Mouse (Mus musculus) neural tube, embryonic 10.5 days (tissue): ENCODE results near the gene Adra2c.

Experiments used
- DNase-seq: peaks from one replicate; pipeline ENCODE4 v3.0.0-alpha.2; 2017; ENCODE audit warnings: low spot score; ENCODE audit errors: extremely low spot score

Adra2c gene

DNA sequence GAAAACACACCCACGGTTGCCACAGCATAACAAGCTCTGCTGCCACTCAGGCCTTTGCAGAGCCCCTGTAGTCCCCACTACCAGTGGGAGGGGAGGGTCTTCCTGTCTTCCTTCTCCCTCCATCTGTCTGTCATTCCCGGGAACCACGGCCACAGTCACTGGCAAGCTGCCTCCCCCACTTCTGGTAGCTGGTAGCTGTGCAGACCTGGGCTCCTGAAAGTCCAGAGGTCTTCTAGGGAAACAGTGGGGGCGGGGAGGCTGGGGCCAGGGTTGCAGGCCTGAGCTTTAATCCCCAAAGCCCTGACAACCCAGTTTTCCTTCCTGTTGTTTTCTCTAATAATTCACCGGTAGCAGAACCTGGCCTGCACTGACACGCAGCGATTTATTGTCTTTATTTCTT, 31.7 kb downstream of the Adra2c start:
- DNase-seq: no peak

- no peak for DNase-seq
Observed at GRCm38 (mm10) chr5:35311738-35312250, 33.7 kb downstream of the Adra2c start.

GRCm38 (mm10) chr5:35313231-35313821, 35.2 kb downstream of the Adra2c start:
- peak; percentile 42 for DNase-seq

DNA sequence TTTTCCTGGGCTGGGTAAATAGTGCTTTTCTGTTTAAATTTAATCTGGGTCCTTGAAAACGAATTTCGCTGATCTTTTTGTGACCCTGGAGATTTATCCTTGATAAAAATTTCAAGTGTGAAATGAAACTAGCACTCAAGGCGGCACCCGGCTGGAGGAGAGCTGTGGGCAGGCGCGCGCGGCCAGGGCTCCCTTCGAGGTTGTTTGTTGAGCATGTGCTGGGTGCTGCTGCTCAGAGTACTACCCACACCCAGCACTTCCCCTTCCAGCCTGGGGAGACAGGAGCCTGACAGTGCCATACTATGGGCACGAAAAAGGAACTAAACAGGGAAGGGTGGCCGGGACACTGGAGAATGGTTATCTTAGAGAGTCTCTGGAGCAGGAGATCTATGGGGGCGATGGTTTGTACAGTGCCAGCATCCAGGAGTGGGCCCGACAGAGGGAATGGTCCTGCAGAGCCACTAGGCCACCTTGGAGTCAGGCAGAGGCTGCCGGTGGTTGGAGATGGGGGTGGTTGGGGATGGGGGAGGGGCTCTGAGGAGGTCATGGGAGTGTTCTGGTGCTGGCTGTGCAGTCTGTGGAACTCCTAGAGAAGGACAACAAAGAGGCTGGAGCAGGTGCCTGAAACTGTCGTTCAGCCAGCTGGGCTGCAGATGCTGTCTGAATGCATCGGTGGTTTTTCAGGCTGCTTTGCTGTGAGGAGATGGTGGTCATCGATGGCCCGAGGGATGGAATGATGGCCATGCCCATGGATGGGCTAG, 35.9 kb downstream of the Adra2c start:
- peak; percentile 38 for DNase-seq

DNA sequence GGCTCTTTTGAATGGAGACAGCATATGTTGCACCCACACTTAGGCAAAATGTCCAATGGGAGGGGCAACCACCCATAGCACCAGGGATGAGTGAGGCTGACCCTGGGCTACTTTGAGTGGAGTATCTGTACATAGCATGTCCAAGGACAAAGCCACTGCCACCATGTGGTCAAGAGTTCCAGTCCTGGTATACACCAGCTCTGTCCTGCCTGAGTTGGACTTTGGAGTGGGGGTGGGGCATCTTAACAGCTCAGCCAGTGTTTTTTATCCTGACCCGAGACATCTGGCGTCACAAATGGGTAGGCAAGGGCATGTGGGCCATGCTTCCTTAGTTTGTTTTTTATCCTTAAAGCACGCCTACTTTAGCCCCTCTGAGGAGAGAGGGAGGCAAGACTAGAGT, 36.5 kb downstream of the Adra2c start:
- no peak for DNase-seq

DNA sequence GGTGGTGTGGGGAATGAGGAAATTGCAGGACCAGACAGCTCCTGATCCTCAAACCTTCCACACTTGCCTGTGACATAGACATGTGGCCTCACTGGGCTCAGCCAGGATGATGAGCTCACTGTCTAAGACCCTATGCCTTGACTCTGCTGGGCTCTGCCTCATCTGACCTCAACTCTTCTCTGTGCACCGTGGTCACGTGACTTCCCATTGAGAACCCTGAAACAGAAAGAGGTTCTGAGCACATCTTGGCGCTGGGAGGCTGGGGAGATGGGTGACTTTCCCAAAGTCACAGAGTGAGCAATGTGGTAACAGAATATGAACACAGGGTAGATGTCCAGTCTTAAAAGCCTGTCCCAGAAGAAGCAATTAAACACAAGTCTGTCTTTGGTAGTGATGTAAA, 37.1 kb downstream of the Adra2c start:
- no peak for DNase-seq

GRCm38 (mm10) chr5:35320650-35321049, 42.5 kb downstream of the Adra2c start:
- DNase-seq: no peak

- no peak for DNase-seq
Observed at GRCm38 (mm10) chr5:35330822-35331221, 52.7 kb downstream of the Adra2c start.
